Mouse (Mus musculus): ENCODE measurements around the gene Xrcc3. TPM values are rescaled to one million over a fixed set of nuclear protein-coding genes. Genes with fewer than 3 reads are reported as not detected.
A peak's percentile ranks its signal among the peaks of the same experiment; 100 is the strongest.

Gene Xrcc3
- polyA plus RNA-seq, 1 experiment from 2014 or later: 3.1 TPM

- H3K4me1 ChIP-seq: no peaks in the 10 kb centered on the region
- no peaks in the 10 kb centered on the region for H3K27me3 ChIP-seq (replicated peaks)
- H3K4me3 ChIP-seq: no peak overlapping the region
- ATAC-seq (replicated peaks): no peak
- no peak overlapping the region for H3K27ac ChIP-seq
- H3K9me3 ChIP-seq: no peaks in the 10 kb centered on the region
- H3K4me2 ChIP-seq: no peak overlapping the region
- H3K9ac ChIP-seq: no peak overlapping the region
- peaks cover 46% of the 10 kb centered on the region for H3K36me3 ChIP-seq (replicated peaks)
- 78% methylated on average over 5 of the region's 5 CpGs for WGBS
Measured at GRCm38 (mm10) chr12:111832643-111833042, 19.0 kb upstream of the Xrcc3 start.

GRCm38 (mm10) chr12:111830375-111830774, 16.7 kb upstream of the Xrcc3 start:
- H3K9me3 ChIP-seq: no peaks in the 10 kb centered on the region
- no peak overlapping the region for H3K9ac ChIP-seq
- no peak for ATAC-seq (replicated peaks)
- WGBS: 87% methylated on average over 10 of the region's 10 CpGs
- no peaks in the 10 kb centered on the region for H3K4me1 ChIP-seq
- H3K4me3 ChIP-seq: no peak overlapping the region
- peaks cover 37% of the 10 kb centered on the region for H3K36me3 ChIP-seq (replicated peaks)
- H3K27me3 ChIP-seq (replicated peaks): no peaks in the 10 kb centered on the region
- H3K4me2 ChIP-seq: no peak overlapping the region
- H3K27ac ChIP-seq: no peak overlapping the region

GRCm38 (mm10) chr12:111829954-111830353, 16.3 kb upstream of the Xrcc3 start:
- Histone ChIP-seq H3K4me1 (no peaks in the 10 kb centered on the region), H3K4me2 (no peak overlapping the region), H3K27me3 (replicated peaks) (no peaks in the 10 kb centered on the region), H3K36me3 (replicated peaks) (peaks cover 40% of the 10 kb centered on the region), H3K27ac (no peak overlapping the region), H3K9ac (no peak overlapping the region), H3K9me3 (no peaks in the 10 kb centered on the region), H3K4me3 (no peak overlapping the region)
- 81% methylated on average over 9 of the region's 9 CpGs for WGBS
- ATAC-seq (replicated peaks): no peak

- H3K27me3 ChIP-seq (replicated peaks): no peaks in the 10 kb centered on the region
- no peak overlapping the region for H3K27ac ChIP-seq
- WGBS: 42% methylated on average over 5 of the region's 5 CpGs
- no peak for ATAC-seq (replicated peaks)
- H3K36me3 ChIP-seq (replicated peaks): peaks cover 38% of the 10 kb centered on the region
- no peak overlapping the region for H3K4me2 ChIP-seq
- no peak overlapping the region for H3K9ac ChIP-seq
- H3K9me3 ChIP-seq: no peaks in the 10 kb centered on the region
- H3K4me1 ChIP-seq: no peaks in the 10 kb centered on the region
- H3K4me3 ChIP-seq: no peak overlapping the region
Measured at GRCm38 (mm10) chr12:111829447-111829846, 15.8 kb upstream of the Xrcc3 start.

GRCm38 (mm10) chr12:111827556-111827955, 13.9 kb upstream of the Xrcc3 start:
- no peaks in the 10 kb centered on the region for H3K9me3 ChIP-seq
- H3K27ac ChIP-seq: no peak overlapping the region
- H3K4me1 ChIP-seq: no peaks in the 10 kb centered on the region
- no peak overlapping the region for H3K9ac ChIP-seq
- WGBS: 91% methylated on average over 12 of the region's 12 CpGs
- H3K36me3 ChIP-seq (replicated peaks): peaks cover 26% of the 10 kb centered on the region
- no peak for ATAC-seq (replicated peaks)
- no peak overlapping the region for H3K4me3 ChIP-seq
- H3K27me3 ChIP-seq (replicated peaks): no peaks in the 10 kb centered on the region
- H3K4me2 ChIP-seq: no peak overlapping the region

- WGBS: 68% methylated on average over 4 of the region's 4 CpGs
- Histone ChIP-seq H3K27me3 (replicated peaks) (no peaks in the 10 kb centered on the region), H3K4me2 (no peak overlapping the region), H3K36me3 (replicated peaks) (peaks cover 6% of the 10 kb centered on the region), H3K4me3 (no peak overlapping the region), H3K27ac (no peak overlapping the region), H3K9ac (no peak overlapping the region), H3K9me3 (no peaks in the 10 kb centered on the region), H3K4me1 (0 out of 2 replicates have a peak, but pooled peaks cover 2% of the 10 kb centered on the region)
- ATAC-seq (replicated peaks): no peak
Measured at GRCm38 (mm10) chr12:111821931-111822330, 8.3 kb upstream of the Xrcc3 start.

- no peak overlapping the region for H3K4me3 ChIP-seq
- H3K27me3 ChIP-seq (replicated peaks): no peaks in the 10 kb centered on the region
- no peak overlapping the region for H3K9ac ChIP-seq
- H3K27ac ChIP-seq: no peak overlapping the region
- 94% methylated on average over 7 of the region's 7 CpGs for WGBS
- H3K4me1 ChIP-seq: 0 out of 2 replicates have a peak, but pooled peaks cover 12% of the 10 kb centered on the region
- ATAC-seq (replicated peaks): no peak
- H3K4me2 ChIP-seq: no peak overlapping the region
- no peaks in the 10 kb centered on the region for H3K9me3 ChIP-seq
- H3K36me3 ChIP-seq (replicated peaks): peaks cover 6% of the 10 kb centered on the region
Measured at GRCm38 (mm10) chr12:111820708-111821107, 7.0 kb upstream of the Xrcc3 start.

- peaks cover 20% of the 10 kb centered on the region for H3K4me1 ChIP-seq
- 82% methylated on average over 8 of the region's 8 CpGs for WGBS
- H3K4me3 ChIP-seq: no peak overlapping the region
- no peak overlapping the region for H3K27ac ChIP-seq
- no peak for ATAC-seq (replicated peaks)
- no peaks in the 10 kb centered on the region for H3K27me3 ChIP-seq (replicated peaks)
- H3K4me2 ChIP-seq: no peak overlapping the region
- H3K9me3 ChIP-seq: no peaks in the 10 kb centered on the region
- H3K9ac ChIP-seq: no peak overlapping the region
- H3K36me3 ChIP-seq (replicated peaks): peaks cover 2% of the 10 kb centered on the region
Measured at GRCm38 (mm10) chr12:111819936-111820335, 6.3 kb upstream of the Xrcc3 start.

- H3K4me1 ChIP-seq: peaks cover 31% of the 10 kb centered on the region
- ATAC-seq (replicated peaks): no peak
- no peak overlapping the region for H3K4me3 ChIP-seq
- H3K4me2 ChIP-seq: no peak overlapping the region
- H3K27ac ChIP-seq: no peak overlapping the region
- H3K27me3 ChIP-seq (replicated peaks): no peaks in the 10 kb centered on the region
- H3K9ac ChIP-seq: no peak overlapping the region
- WGBS: 84% methylated on average over 8 of the region's 8 CpGs
- no peaks in the 10 kb centered on the region for H3K9me3 ChIP-seq
- no peaks in the 10 kb centered on the region for H3K36me3 ChIP-seq (replicated peaks)
Measured at GRCm38 (mm10) chr12:111817991-111818390, 4.3 kb upstream of the Xrcc3 start.

GRCm38 (mm10) chr12:111816967-111817366, 3.3 kb upstream of the Xrcc3 start:
- no peak overlapping the region for H3K4me2 ChIP-seq
- H3K9ac ChIP-seq: no peak overlapping the region
- H3K4me1 ChIP-seq: peaks cover 37% of the 10 kb centered on the region
- ATAC-seq (replicated peaks): no peak
- no peaks in the 10 kb centered on the region for H3K27me3 ChIP-seq (replicated peaks)
- no peaks in the 10 kb centered on the region for H3K9me3 ChIP-seq
- H3K4me3 ChIP-seq: no peak overlapping the region
- no peaks in the 10 kb centered on the region for H3K36me3 ChIP-seq (replicated peaks)
- WGBS: 87% methylated on average over 9 of the region's 9 CpGs
- H3K27ac ChIP-seq: no peak overlapping the region

GRCm38 (mm10) chr12:111816528-111816927, 2.9 kb upstream of the Xrcc3 start:
- Histone ChIP-seq H3K27ac (no peak overlapping the region), H3K4me2 (0 out of 2 replicates have a peak overlapping the region, but pooled peaks have one; percentile 3), H3K4me3 (no peak overlapping the region), H3K4me1 (peaks cover 37% of the 10 kb centered on the region), H3K27me3 (replicated peaks) (no peaks in the 10 kb centered on the region), H3K36me3 (replicated peaks) (no peaks in the 10 kb centered on the region), H3K9ac (no peak overlapping the region), H3K9me3 (no peaks in the 10 kb centered on the region)
- 73% methylated on average over 13 of the region's 13 CpGs for WGBS
- no peak for ATAC-seq (replicated peaks)

GRCm38 (mm10) chr12:111814769-111815762, 1.4 kb upstream of the Xrcc3 start:
- Histone ChIP-seq H3K4me2 (peak overlapping the region; percentile 99), H3K9me3 (no peaks in the 10 kb centered on the region), H3K27ac (peak overlapping the region; percentile 85; the same call in 1 of the 2 replicates), H3K27me3 (replicated peaks) (no peaks in the 10 kb centered on the region), H3K4me3 (peak overlapping the region; percentile 94), H3K9ac (peak overlapping the region; percentile 51), H3K36me3 (replicated peaks) (no peaks in the 10 kb centered on the region), H3K4me1 (peaks cover 37% of the 10 kb centered on the region)
- no peak for ATAC-seq (replicated peaks)
- 24% methylated on average over 19 of the region's 19 CpGs for WGBS

Measured in midbrain, embryonic 15.5 days (tissue).